In the genomic region with DNA sequence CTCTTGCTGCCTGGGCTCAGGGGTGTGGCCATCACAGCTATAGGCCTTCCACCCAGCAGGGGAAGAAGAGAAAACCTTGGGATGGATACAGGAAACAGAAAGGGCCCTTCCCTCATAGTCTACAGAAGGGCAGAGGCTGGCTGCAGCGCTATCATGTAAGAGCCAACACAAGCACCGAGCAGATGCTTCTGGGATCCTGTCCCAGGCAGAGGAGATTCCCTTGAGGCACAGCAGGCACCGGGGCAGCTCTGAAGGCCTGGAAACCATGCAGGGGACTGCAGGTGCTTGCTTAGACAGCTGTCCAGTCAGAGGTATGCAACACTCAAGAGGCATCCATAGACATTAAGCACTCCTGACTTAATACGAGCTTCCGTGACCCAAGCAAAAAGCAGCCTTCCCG, we compare ENCODE assay signal across 17 mouse cellular contexts. TPM values are rescaled to one million over a fixed set of nuclear protein-coding genes. Genes with fewer than 3 reads are reported as not detected.
DNase-seq lines count a peak whose midpoint lies in the region; ATAC-seq and TF ChIP-seq lines count a peak whose summit lies in the region.
"Had no signal": no experiment of that assay in that cellular context is flagged by ENCODE, and none has a peak within 500 bp of the region (broad histone marks: within the 10 kb centered on the region; RNA-seq: fewer than 3 reads in every experiment).

No protein-coding gene starts in this region.

- no peak for ATAC-seq in heart, embryonic 13.5 days (ENCODE audit: extremely low read depth, insufficient number of reproducible peaks, low FRiP score, low TSS enrichment)
- no peak for ATAC-seq in megakaryocyte, adult 5-6 weeks (ENCODE audit: poor library complexity, severe bottlenecking)
- no peak for ATAC-seq in limb, embryonic 15.5 days (ENCODE audit: insufficient number of reproducible peaks, low FRiP score, low TSS enrichment, low read depth)
- no peak for ATAC-seq in kidney, embryonic 16.5 days (ENCODE audit: low FRiP score, low TSS enrichment)
- ATAC-seq: inflammation-experienced regulatory T-cells, adult 6 months; midbrain, embryonic 13.5 days had no signal

- H3K9ac ChIP-seq in heart, embryonic 13.5 days = no peak overlapping the region
- no peak overlapping the region for H3K9ac ChIP-seq in limb, embryonic 15.5 days
- no peak overlapping the region for H3K9ac ChIP-seq in kidney, embryonic 16.5 days (replicated peaks; ENCODE audit: low read length)
- H3K9ac ChIP-seq: midbrain, embryonic 13.5 days; stomach, embryonic 15.5 days had no signal

- WGBS in heart, embryonic 13.5 days = 49% methylated on average over 6 of the region's 6 CpGs
- WGBS in bone marrow, adult 2 months = 78% methylated on average over 6 of the region's 6 CpGs
- 64% methylated on average over 6 of the region's 6 CpGs for WGBS in limb, embryonic 15.5 days
- 67% methylated on average over 6 of the region's 6 CpGs for WGBS in kidney, embryonic 16.5 days

- DNase-seq in heart, postnatal 25 days (ENCODE audit: low spot score) = no peak
- DNase-seq: cerebellum, adult 11-12 months; cerebellum, postnatal 25 days; kidney, postnatal 10 days; lung, adult 18-20 months; lung, postnatal 36 days; right cerebral cortex, adult 18-20 months; thymus, adult 2 months had no signal

- no peak for TF ChIP-seq POLR2A in bone marrow, adult 2 months (IDR thresholded peaks at IDR 0.05; ENCODE audit: borderline replicate concordance, control insufficient read depth, low read depth, low read length)

- no peaks in the 10 kb centered on the region for H3K36me3 ChIP-seq in heart, embryonic 13.5 days
- H3K36me3 ChIP-seq in megakaryocyte, embryonic 14.5 days (replicated peaks; ENCODE audit: low read length) = peaks cover 94% of the 10 kb centered on the region
- H3K36me3 ChIP-seq in limb, embryonic 15.5 days = no peaks in the 10 kb centered on the region
- H3K36me3 ChIP-seq in kidney, embryonic 16.5 days (ENCODE audit: insufficient read depth, low read length) = no peaks in the 10 kb centered on the region
- H3K36me3 ChIP-seq: midbrain, embryonic 13.5 days; stomach, embryonic 15.5 days had no signal

- no peak overlapping the region for H3K4me3 ChIP-seq in heart, embryonic 13.5 days
- H3K4me3 ChIP-seq in megakaryocyte, embryonic 14.5 days (replicated peaks) = peak overlapping the region; percentile 11
- no peak overlapping the region for H3K4me3 ChIP-seq in bone marrow, adult 2 months (replicated peaks; ENCODE audit: control insufficient read depth, low read depth, low read length)
- no peak overlapping the region for H3K4me3 ChIP-seq in limb, embryonic 15.5 days
- H3K4me3 ChIP-seq in kidney, embryonic 16.5 days (ENCODE audit: low read length) = no peak overlapping the region
- H3K4me3 ChIP-seq: midbrain, embryonic 13.5 days; stomach, embryonic 15.5 days had no signal

- TF ChIP-seq CTCF in bone marrow, adult 2 months (IDR thresholded peaks at IDR 0.05; ENCODE audit: control insufficient read depth, insufficient read depth, low read length) = no peak

- intact Hi-C loops in heart, postnatal 25 days (cut with DNase I) = no loop called here

- 0 out of 2 replicates have a peak overlapping the region, but pooled peaks have one; percentile 65 for H3K27ac ChIP-seq in heart, embryonic 13.5 days (replicated peaks)
- peak overlapping the region; percentile 74; the same call in 1 of the 2 replicates for H3K27ac ChIP-seq in bone marrow, adult 2 months (ENCODE audit: control insufficient read depth, insufficient read depth, low read depth, low read length, poor library complexity)
- H3K27ac ChIP-seq in limb, embryonic 15.5 days = 0 out of 2 replicates have a peak overlapping the region, but pooled peaks have one; percentile 3
- H3K27ac ChIP-seq in kidney, embryonic 16.5 days (ENCODE audit: low read length) = no peak overlapping the region
- H3K27ac ChIP-seq: midbrain, embryonic 13.5 days; stomach, embryonic 15.5 days had no signal

- no peaks in the 10 kb centered on the region; the same call in 1 of the 2 replicates for H3K27me3 ChIP-seq in heart, embryonic 13.5 days (replicated peaks)
- H3K27me3 ChIP-seq in megakaryocyte, embryonic 14.5 days (replicated peaks) = no peaks in the 10 kb centered on the region
- H3K27me3 ChIP-seq in limb, embryonic 15.5 days = no peaks in the 10 kb centered on the region
- no peaks in the 10 kb centered on the region for H3K27me3 ChIP-seq in kidney, embryonic 16.5 days (ENCODE audit: insufficient read depth, low read length)
- H3K27me3 ChIP-seq: midbrain, embryonic 13.5 days; stomach, embryonic 15.5 days had no signal

- no peak overlapping the region for H3K4me2 ChIP-seq in heart, embryonic 13.5 days
- no peak overlapping the region for H3K4me2 ChIP-seq in limb, embryonic 15.5 days
- H3K4me2 ChIP-seq in kidney, embryonic 16.5 days (replicated peaks; ENCODE audit: low read depth, low read length) = no peak overlapping the region
- H3K4me2 ChIP-seq: midbrain, embryonic 13.5 days; stomach, embryonic 15.5 days had no signal

- no peaks in the 10 kb centered on the region for H3K9me3 ChIP-seq in heart, embryonic 13.5 days
- no peaks in the 10 kb centered on the region for H3K9me3 ChIP-seq in megakaryocyte, embryonic 14.5 days
- H3K9me3 ChIP-seq in limb, embryonic 15.5 days = no peaks in the 10 kb centered on the region
- no peaks in the 10 kb centered on the region for H3K9me3 ChIP-seq in kidney, embryonic 16.5 days (ENCODE audit: low read length)
- H3K9me3 ChIP-seq: midbrain, embryonic 13.5 days; stomach, embryonic 15.5 days had no signal

- H3K4me1 ChIP-seq in heart, embryonic 13.5 days = peaks cover 42% of the 10 kb centered on the region
- peaks cover 99% of the 10 kb centered on the region for H3K4me1 ChIP-seq in megakaryocyte, embryonic 14.5 days
- H3K4me1 ChIP-seq in bone marrow, adult 2 months (ENCODE audit: control insufficient read depth, insufficient read depth, low read length) = peaks cover 10% of the 10 kb centered on the region
- H3K4me1 ChIP-seq in limb, embryonic 15.5 days = peaks cover 27% of the 10 kb centered on the region
- peaks cover 43% of the 10 kb centered on the region for H3K4me1 ChIP-seq in kidney, embryonic 16.5 days (ENCODE audit: insufficient read depth, low read length)

RNA-seq across cellular contexts. Expression of gene Sgsm3, which starts 56.6 kb away (rescaled TPM):
- polyA plus RNA-seq in heart, embryonic 13.5 days (2015; fragmentation: Nextera tagmentation; extraction: Ambion mirVana) = 14.2 and 17.3 TPM in 2 replicates
- total RNA-seq in heart, postnatal 25 days (2021) = 10 to 100 TPM; 10.8 to 12.8 TPM
- polyA plus RNA-seq in megakaryocyte, embryonic 14.5 days (2012; ENCODE audit: insufficient read depth, low replicate concordance) = 4.3 and 8.5 TPM in 2 replicates
- total RNA-seq in megakaryocyte, adult 5-6 weeks (2015) = 3.4 and 5.9 TPM in 2 replicates
- 20.0 and 20.7 TPM in 2 replicates for total RNA-seq in megakaryocyte, adult 5-6 weeks (2017)
- polyA plus RNA-seq in bone marrow, adult 2 months (2011; ENCODE audit: insufficient read depth, insufficient read length, low replicate concordance, missing spikeins) = 6.2 and 8.3 TPM in 2 replicates
- 26.0 and 34.0 TPM in 2 replicates for polyA plus RNA-seq in limb, embryonic 15.5 days (2015; fragmentation: Nextera tagmentation; extraction: Ambion mirVana)
- polyA plus RNA-seq in kidney, embryonic 16.5 days (2015; fragmentation: Nextera tagmentation; extraction: Ambion mirVana) = 33.9 and 35.2 TPM in 2 replicates
